Mouse (Mus musculus): ENCODE measurements around the gene Rpa3. TPM values are rescaled to one million over a fixed set of nuclear protein-coding genes. Genes with fewer than 3 reads are reported as not detected.
A peak's percentile ranks its signal among the peaks of the same experiment; 100 is the strongest.

Gene Rpa3
- total RNA-seq (2012; rRNA removed), result 42.3 and 59.9 TPM in 2 replicates

- TF ChIP-seq ZC3H11A (IDR thresholded peaks at IDR 0.05; ENCODE audit: borderline replicate concordance, low read depth, low read length), result no peak
- TF ChIP-seq ZNF384 (IDR thresholded peaks at IDR 0.05; ENCODE audit: low read depth, low read length), result no peak
- no peak for TF ChIP-seq MAFK (IDR thresholded peaks at IDR 0.05; ENCODE audit: insufficient read depth, low read depth, low read length)
- TF ChIP-seq CHD2 (IDR thresholded peaks at IDR 0.05; ENCODE audit: low read depth, low read length), result peak; percentile 74
- 0 out of 2 replicates have a peak, but pooled peaks have one; percentile 24 for TF ChIP-seq HCFC1 (IDR thresholded peaks at IDR 0.05; ENCODE audit: borderline replicate concordance, insufficient read depth, low read length)
- no peaks in the 10 kb centered on the region for H3K4me1 ChIP-seq (ENCODE audit: control insufficient read depth in 2 of 2, insufficient read depth in 2 of 2, low read length in 2 of 2, poor library complexity in 1 of 2)
- H3K9ac ChIP-seq (ENCODE audit: insufficient read depth, low read depth, low read length, poor library complexity, severe bottlenecking), result peak within 1 kb of the TSS; percentile 93
- no peaks in the 10 kb centered on the region for H3K36me3 ChIP-seq (ENCODE audit: control insufficient read depth, insufficient read depth, low read length, poor library complexity, severe bottlenecking)
- no peaks in the 10 kb centered on the region for H3K9me3 ChIP-seq (ENCODE audit: control insufficient read depth, insufficient read depth, low read depth, low read length)
- H3K27ac ChIP-seq (ENCODE audit: insufficient read depth, low read depth, low read length, poor library complexity, severe bottlenecking), result peak within 1 kb of the TSS; percentile 54; the same call in 1 of the 2 replicates
- H3K4me3 ChIP-seq (ENCODE audit: insufficient read depth in 1 of 2, low read depth in 1 of 2, low read length in 2 of 2, poor library complexity in 1 of 2, severe bottlenecking in 1 of 2), result peak within 1 kb of the TSS; percentile 95 to 98
- in situ Hi-C loops (cut with MboI; ENCODE audit: low sequenced_read_pairs in 2 of 2, unreplicated experiment in 2 of 2), result no loop called here
- peak; percentile 92 for DNase-seq (ENCODE audit: low read depth, low spot score)
Measured at GRCm38 (mm10) chr6:8259004-8259666, at the start of gene Rpa3, which contains the start of the genes Umad1 and Gm45062. TSS of gene Rpa3 (minus strand) at chr6:8259173. TSS of gene Umad1 (plus strand) at chr6:8259288. TSS of gene Gm45062 (plus strand) at chr6:8259450.

GRCm38 (mm10) chr6:8307878-8308775 is 49.2 kb upstream of the Rpa3 start:
- Histone ChIP-seq H3K9ac (ENCODE audit: insufficient read depth, low read depth, low read length, poor library complexity, severe bottlenecking) (no peak overlapping the region), H3K36me3 (ENCODE audit: control insufficient read depth, insufficient read depth, low read length, poor library complexity, severe bottlenecking) (no peaks in the 10 kb centered on the region), H3K9me3 (ENCODE audit: control insufficient read depth, insufficient read depth, low read depth, low read length) (no peaks in the 10 kb centered on the region), H3K27ac (ENCODE audit: insufficient read depth, low read depth, low read length, poor library complexity, severe bottlenecking) (no peak overlapping the region), H3K4me1 (ENCODE audit: control insufficient read depth in 2 of 2, insufficient read depth in 2 of 2, low read length in 2 of 2, poor library complexity in 1 of 2) (no peaks in the 10 kb centered on the region), H3K4me3 (ENCODE audit: insufficient read depth in 1 of 2, low read depth in 1 of 2, low read length in 2 of 2, poor library complexity in 1 of 2, severe bottlenecking in 1 of 2) (no peak overlapping the region)
- in situ Hi-C loops (cut with MboI; ENCODE audit: low sequenced_read_pairs in 2 of 2, unreplicated experiment in 2 of 2), result no loop called here
- TF ChIP-seq ZNF384 (IDR thresholded peaks at IDR 0.05; ENCODE audit: low read depth, low read length) (no peak), ZC3H11A (IDR thresholded peaks at IDR 0.05; ENCODE audit: borderline replicate concordance, low read depth, low read length) (no peak), HCFC1 (IDR thresholded peaks at IDR 0.05; ENCODE audit: borderline replicate concordance, insufficient read depth, low read length) (no peak), MAFK (IDR thresholded peaks at IDR 0.05; ENCODE audit: insufficient read depth, low read depth, low read length) (no peak), CHD2 (IDR thresholded peaks at IDR 0.05; ENCODE audit: low read depth, low read length) (no peak)
- no peak for DNase-seq (ENCODE audit: low read depth, low spot score)

GRCm38 (mm10) chr6:8299066-8299863 is 40.3 kb upstream of the Rpa3 start:
- Histone ChIP-seq H3K4me1 (ENCODE audit: control insufficient read depth in 2 of 2, insufficient read depth in 2 of 2, low read length in 2 of 2, poor library complexity in 1 of 2) (no peaks in the 10 kb centered on the region), H3K4me3 (ENCODE audit: insufficient read depth in 1 of 2, low read depth in 1 of 2, low read length in 2 of 2, poor library complexity in 1 of 2, severe bottlenecking in 1 of 2) (no peak overlapping the region), H3K36me3 (ENCODE audit: control insufficient read depth, insufficient read depth, low read length, poor library complexity, severe bottlenecking) (no peaks in the 10 kb centered on the region), H3K27ac (ENCODE audit: insufficient read depth, low read depth, low read length, poor library complexity, severe bottlenecking) (no peak overlapping the region), H3K9me3 (ENCODE audit: control insufficient read depth, insufficient read depth, low read depth, low read length) (no peaks in the 10 kb centered on the region), H3K9ac (ENCODE audit: insufficient read depth, low read depth, low read length, poor library complexity, severe bottlenecking) (no peak overlapping the region)
- in situ Hi-C loops (cut with MboI; ENCODE audit: low sequenced_read_pairs in 2 of 2, unreplicated experiment in 2 of 2), result no loop called here
- TF ChIP-seq MAFK (IDR thresholded peaks at IDR 0.05; ENCODE audit: insufficient read depth, low read depth, low read length) (no peak), HCFC1 (IDR thresholded peaks at IDR 0.05; ENCODE audit: borderline replicate concordance, insufficient read depth, low read length) (no peak), CHD2 (IDR thresholded peaks at IDR 0.05; ENCODE audit: low read depth, low read length) (no peak), ZC3H11A (IDR thresholded peaks at IDR 0.05; ENCODE audit: borderline replicate concordance, low read depth, low read length) (no peak), ZNF384 (IDR thresholded peaks at IDR 0.05; ENCODE audit: low read depth, low read length) (no peak)
- DNase-seq (ENCODE audit: low read depth, low spot score), result no peak

Data from ES-E14 (cell line).